Mouse (Mus musculus): ENCODE data around the gene Cyp2d40. TPM values are rescaled to one million over a fixed set of nuclear protein-coding genes. Genes with fewer than 3 reads are reported as not detected.

The Cyp2d40 gene
- total RNA-seq, 2 experiments from 2014 or later: not detected

Small RNA genes lying within 50 kb of the gene (microRNA-seq; reads per million reads assigned to microRNA genes)
- 0 reads per million in 2 experiments for gene Gm27618 (ENCODE audit: borderline replicate concordance in 2 of 2)

Other genes with a start within 250 kb of the Cyp2d40 start
- not detected for gene Cyp2d12, start 209.1 kb downstream of the Cyp2d40 start, total RNA-seq (2021)
- not detected for gene Cyp2d34, start 143.2 kb downstream of the Cyp2d40 start, total RNA-seq (2021)
- not detected for gene Cyp2d26, start 30.1 kb upstream of the Cyp2d40 start, total RNA-seq (2021)
- 10 to 100 TPM; 24.4 to 25.5 TPM for gene Tcf20, start 223.7 kb upstream of the Cyp2d40 start, total RNA-seq (2021)